Mouse (Mus musculus) heart, postnatal 0 days (tissue): ENCODE measurements around the gene Sec24c. TPM values are rescaled to one million over a fixed set of nuclear protein-coding genes. Genes with fewer than 3 reads are reported as not detected.

Experiments used
- ATAC-seq: fragments of 200-750 bp; cut with Nextera tagmentation; 2 replicates; pipeline ENCODE4 v1.8.0; 2017; ENCODE audit warnings: low read depth, moderate number of reproducible peaks, moderate library complexity; ENCODE audit not compliant: insufficient read depth
- DNase-seq: peaks from one replicate; pipeline ENCODE4 v3.0.0-alpha.2; 2016; ENCODE audit warnings: low spot score
- H3K27ac ChIP-seq: fragments of 300-500 bp; sonication (generic); 2 replicates; pipeline ENCODE4 v1.5.1; 2014; ENCODE audit warnings: low read depth, mild to moderate bottlenecking
- H3K27me3 ChIP-seq: fragments of 300-500 bp; sonication (generic); 2 replicates; pipeline ENCODE4 v1.6.1; 2014; ENCODE audit warnings: low read length, mixed read lengths; ENCODE audit not compliant: control insufficient read depth, insufficient read depth
- H3K36me3 ChIP-seq: fragments of 300-500 bp; sonication (generic); replicated peaks from 2 replicates; pipeline ENCODE4 v1.6.1; 2014; ENCODE audit warnings: low read length, mixed read lengths; ENCODE audit not compliant: control insufficient read depth, insufficient read depth
- H3K4me1 ChIP-seq: fragments of 300-500 bp; sonication (generic); 2 replicates; pipeline ENCODE4 v1.6.1; 2014; ENCODE audit warnings: antibody characterized with exemption; ENCODE audit not compliant: control insufficient read depth, insufficient read depth
- H3K4me2 ChIP-seq: fragments of 300-500 bp; sonication (generic); 2 replicates; pipeline ENCODE4 v1.6.1; 2014; ENCODE audit warnings: low read depth, mild to moderate bottlenecking, low read length, moderate library complexity
- H3K4me3 ChIP-seq: fragments of 300-500 bp; sonication (generic); 2 replicates; pipeline ENCODE4 v1.5.1; 2014; ENCODE audit warnings: low read depth, low read length
- H3K9ac ChIP-seq: fragments of 300-500 bp; sonication (generic); replicated peaks from 2 replicates; pipeline ENCODE4 v1.6.1; 2014; ENCODE audit warnings: low read depth, low read length, mixed read lengths
- H3K9me3 ChIP-seq: fragments of 300-500 bp; sonication (generic); replicated peaks from 2 replicates; pipeline ENCODE4 v1.6.1; 2016; ENCODE audit warnings: low read length; ENCODE audit not compliant: control insufficient read depth
- CTCF ChIP-seq: IDR thresholded peaks from 2 replicates; pipeline ENCODE4 v1.5.1; 2016; ENCODE audit warnings: antibody characterized with exemption, control low read depth, low read depth
- EP300 ChIP-seq: IDR thresholded peaks from 2 replicates; pipeline ENCODE4 v1.6.1; 2016; ENCODE audit warnings: antibody characterized with exemption, low read depth
- WGBS: fragments of 180-500 bp; shearing (Covaris S2); extraction: QIAGEN DNeasy Blood & Tissue Kit; methylation state at CpG from one replicate; pipeline ENCODE4 v1.1.7; 2014; 5-methylcytosine and 5-hydroxymethylcytosine counted together
- polyA plus RNA-seq: library from polyadenylated mRNA; unstranded; fragments of >200 nt; fragmentation: Nextera tagmentation; extraction: Ambion mirVana; gene quantifications from 2 replicates; pipeline ENCODE4 v1.2.1, GENCODE M21; 2015
- total RNA-seq: library from RNA; depleted of rRNA; stranded (reverse); fragments of >200 nt; gene quantifications from 2 replicates; pipeline ENCODE4 v1.2.3, GENCODE M21; 2014; ENCODE audit warnings: low replicate concordance

Gene Sec24c
- total and polyA plus RNA-seq, 2 experiments from 2014 or later, result 42.9 to 71.2 TPM

DNA sequence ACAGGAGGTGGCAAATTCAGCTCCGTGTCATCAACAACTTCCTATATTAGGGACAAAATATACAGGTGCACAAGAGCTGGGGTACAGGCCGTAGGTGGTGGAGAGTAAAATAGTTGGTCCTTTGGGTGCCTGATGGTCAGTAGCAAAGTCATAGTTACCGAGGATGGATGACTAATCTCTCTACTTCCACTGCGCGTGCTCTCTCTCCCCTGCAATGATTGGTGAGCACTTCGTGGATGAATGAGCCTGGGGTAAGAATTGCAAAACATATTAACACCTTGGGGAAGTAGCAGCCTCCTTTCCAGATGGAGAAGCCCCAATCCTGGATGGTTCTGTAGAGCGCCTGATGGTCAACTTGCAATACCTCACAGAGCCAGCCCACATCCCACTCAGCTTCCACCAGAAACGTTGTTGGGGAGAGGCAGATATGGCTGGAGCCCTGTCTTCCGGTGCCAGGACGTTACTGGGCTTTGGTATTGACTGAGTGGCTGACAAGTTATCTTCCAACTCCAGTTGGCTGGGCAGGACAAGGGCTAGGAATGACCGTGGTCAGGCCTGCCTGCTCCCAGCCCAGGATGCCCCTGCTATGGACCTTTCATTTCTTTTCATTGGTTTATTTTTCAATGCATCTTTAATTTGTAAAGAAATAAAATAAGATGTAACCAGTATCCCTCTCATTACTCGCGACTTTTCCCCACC lies 20.2 kb downstream of the Sec24c start:
- Histone ChIP-seq H3K4me3 (peak overlapping the region; percentile 94), H3K27me3 (no peaks in the 10 kb centered on the region), H3K9ac (peak overlapping the region; percentile 83), H3K4me1 (peaks cover 22% of the 10 kb centered on the region), H3K36me3 (peaks cover 53% of the 10 kb centered on the region), H3K4me2 (peak overlapping the region; percentile 81), H3K27ac (peak overlapping the region; percentile 93), H3K9me3 (no peaks in the 10 kb centered on the region)
- ATAC-seq (no peak; the same call in 1 of the 2 replicates), DNase-seq (no peak)
- TF ChIP-seq CTCF (no peak), EP300 (no peak)
- whole genome bisulfite sequencing, result 37% methylated on average over 13 of the region's 13 CpGs

DNA sequence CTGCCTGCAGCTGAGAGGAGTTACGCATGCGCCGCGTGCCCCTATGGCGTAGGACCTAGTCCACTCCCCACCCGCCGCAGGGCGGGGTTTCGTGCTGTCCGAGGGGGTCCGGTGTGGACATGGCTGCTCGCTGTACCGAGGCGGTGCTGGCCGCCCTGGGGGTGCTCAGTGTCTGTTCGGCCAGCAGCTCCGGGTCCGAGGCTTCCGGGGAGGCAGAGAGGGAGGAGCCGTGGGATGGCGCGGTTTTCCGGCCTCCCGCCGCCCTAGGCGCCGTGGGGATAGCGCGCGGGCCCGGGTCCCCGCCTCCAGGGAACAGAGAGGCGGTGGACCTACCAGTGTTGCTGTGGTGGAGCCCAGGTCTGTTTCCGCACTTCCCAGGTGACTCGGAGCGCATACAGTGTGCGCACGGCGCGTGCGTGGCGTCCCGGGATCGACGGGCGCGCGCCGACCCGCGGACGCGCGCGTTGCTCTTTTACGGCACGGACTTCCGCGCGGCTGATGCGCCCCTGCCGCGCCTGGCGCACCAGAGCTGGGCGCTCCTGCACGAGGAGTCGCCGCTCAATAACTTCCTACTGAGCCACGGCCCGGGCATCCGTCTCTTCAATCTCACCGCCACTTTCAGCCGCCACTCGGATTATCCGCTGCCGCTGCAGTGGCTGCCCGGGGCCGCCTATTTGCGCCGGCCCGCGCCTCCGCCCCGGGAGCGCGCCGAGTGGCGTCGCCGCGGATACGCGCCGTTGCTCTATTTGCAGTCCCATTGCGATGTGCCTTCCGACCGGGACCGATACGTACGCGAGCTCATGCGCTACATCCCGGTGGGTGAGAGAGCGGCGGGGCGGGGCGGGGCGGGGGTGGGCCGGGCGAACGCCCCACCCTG lies 21.0 kb downstream of the Sec24c start, which contains the start of gene Fut11:
Fut11 (plus strand) TSS at position 85 of the 877 bp plus-strand sequence.
- ATAC-seq, result peak; percentile 90
- H3K9ac ChIP-seq, result peak within 1 kb of the TSS; percentile 83
- TF ChIP-seq EP300 (no peak), CTCF (no peak)
- peak within 1 kb of the TSS; percentile 93 for H3K27ac ChIP-seq
- H3K4me2 ChIP-seq, result peak within 1 kb of the TSS; percentile 81
- under 1% methylated on average over 100 of the region's 111 CpGs for WGBS
- H3K4me1 ChIP-seq, result peaks cover 22% of the 10 kb centered on the region
- no peaks in the 10 kb centered on the region for H3K27me3 ChIP-seq
- H3K9me3 ChIP-seq, result no peaks in the 10 kb centered on the region
- H3K36me3 ChIP-seq, result peaks cover 47% of the 10 kb centered on the region
- peak within 1 kb of the TSS; percentile 94 for H3K4me3 ChIP-seq
- DNase-seq, result peak; percentile 89

- Histone ChIP-seq H3K4me1 (peaks cover 24% of the 10 kb centered on the region), H3K4me2 (peak overlapping the region; percentile 81), H3K27ac (peak overlapping the region; percentile 93), H3K9me3 (no peaks in the 10 kb centered on the region), H3K27me3 (no peaks in the 10 kb centered on the region), H3K9ac (peak overlapping the region; percentile 83), H3K36me3 (peaks cover 40% of the 10 kb centered on the region), H3K4me3 (peak overlapping the region; percentile 94)
- TF ChIP-seq EP300 (no peak), CTCF (no peak)
- ATAC-seq (no peak), DNase-seq (peak; percentile 14)
- WGBS, result 8% methylated on average over 25 of the region's 27 CpGs
These were observed 21.8 kb downstream of the Sec24c start for GRCm38 (mm10) chr14:20695761-20696520.

DNA sequence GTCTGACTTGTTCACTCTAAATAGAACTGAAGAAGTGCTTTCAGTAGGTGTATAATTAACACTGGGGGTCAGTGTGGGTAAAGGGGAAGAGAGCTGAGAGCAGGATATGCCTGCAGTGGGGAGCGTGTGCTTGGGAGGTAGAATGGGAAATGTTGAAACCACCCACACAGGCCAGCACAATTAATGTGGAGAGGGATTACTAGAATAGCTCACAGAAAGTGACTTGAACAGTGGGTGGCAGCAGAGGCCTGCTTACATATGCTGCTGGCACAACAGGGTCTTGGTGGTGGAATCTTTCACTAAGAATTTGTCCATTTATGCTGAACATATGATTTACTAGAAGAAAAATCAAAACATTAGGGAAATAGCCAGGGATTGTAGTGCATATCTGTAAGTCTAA lies 22.9 kb downstream of the Sec24c start:
- Histone ChIP-seq H3K4me1 (peaks cover 29% of the 10 kb centered on the region), H3K9me3 (no peaks in the 10 kb centered on the region), H3K4me3 (peak overlapping the region; percentile 94), H3K27me3 (no peaks in the 10 kb centered on the region), H3K36me3 (peaks cover 30% of the 10 kb centered on the region), H3K27ac (no peak overlapping the region; the same call in 1 of the 2 replicates), H3K9ac (0 out of 2 replicates have a peak overlapping the region, but pooled peaks have one; percentile 8), H3K4me2 (peak overlapping the region; percentile 81)
- no peak for ATAC-seq
- WGBS, result 10% methylated on average over 1 of the region's 1 CpGs
- DNase-seq, result peak; percentile 79
- TF ChIP-seq CTCF (peak; percentile 60), EP300 (no peak)

DNA sequence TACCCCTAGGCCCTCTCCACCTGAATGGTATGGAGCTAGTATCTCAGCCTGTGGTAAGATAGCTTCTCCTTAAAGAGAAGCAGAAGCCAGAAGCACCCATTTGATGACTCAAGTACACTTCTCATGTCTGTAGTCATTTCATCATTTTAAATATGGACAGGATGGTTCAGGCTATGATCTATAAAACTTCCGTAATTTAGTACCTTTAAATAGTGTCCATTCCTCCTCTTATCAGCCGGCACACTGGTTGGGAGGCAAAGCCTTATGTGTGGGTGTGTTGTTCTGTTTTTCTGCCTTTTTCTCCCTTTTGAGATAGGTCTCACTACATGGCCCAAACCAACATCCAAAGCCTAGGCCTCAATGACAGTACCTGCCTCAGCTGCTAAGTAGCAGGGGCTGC lies 24.4 kb downstream of the Sec24c start:
- Histone ChIP-seq H3K4me1 (peaks cover 29% of the 10 kb centered on the region), H3K36me3 (peaks cover 15% of the 10 kb centered on the region), H3K9ac (no peak overlapping the region), H3K4me2 (no peak overlapping the region), H3K9me3 (no peaks in the 10 kb centered on the region), H3K27ac (no peak overlapping the region), H3K4me3 (no peak overlapping the region), H3K27me3 (no peaks in the 10 kb centered on the region)
- no peak for TF ChIP-seq EP300
- TF ChIP-seq CTCF, result no peak
- DNase-seq, result no peak
- WGBS, result 66% methylated on average over 2 of the region's 2 CpGs
- no peak for ATAC-seq
